Mouse (Mus musculus) kidney, embryonic 14.5 days (tissue): ENCODE data around the gene Akt1s1. TPM values are rescaled to one million over a fixed set of nuclear protein-coding genes. Genes with fewer than 3 reads are reported as not detected.
A peak's percentile ranks its signal among the peaks of the same experiment; 100 is the strongest.

ENCODE experiments used
- ATAC-seq: fragments of 200-750 bp; cut with Nextera tagmentation; 2 replicates; pipeline ENCODE4 v1.8.0; 2017; ENCODE audit warnings: moderate number of reproducible peaks, mild to moderate bottlenecking, moderate TSS enrichment, moderate library complexity; ENCODE audit not compliant: low FRiP score, low TSS enrichment
- H3K27ac ChIP-seq: fragments of 300-500 bp; sonication (generic); 2 replicates; pipeline ENCODE4 v1.5.1; 2014; ENCODE audit warnings: low read depth, mild to moderate bottlenecking, low read length, moderate library complexity, mixed read lengths
- H3K27me3 ChIP-seq: fragments of 300-500 bp; sonication (generic); 2 replicates; pipeline ENCODE4 v1.6.1; 2014; ENCODE audit warnings: mild to moderate bottlenecking, low read length; ENCODE audit not compliant: control insufficient read depth, insufficient read depth
- H3K36me3 ChIP-seq: fragments of 300-500 bp; sonication (generic); 2 replicates; pipeline ENCODE4 v1.6.1; 2014; ENCODE audit warnings: low read length, mixed read lengths; ENCODE audit not compliant: control insufficient read depth, insufficient read depth
- H3K4me1 ChIP-seq: fragments of 300-500 bp; sonication (generic); 2 replicates; pipeline ENCODE4 v1.6.1; 2014; ENCODE audit warnings: low read length, mixed read lengths; ENCODE audit not compliant: control insufficient read depth, insufficient read depth
- H3K4me2 ChIP-seq: fragments of 300-500 bp; sonication (generic); replicated peaks from 2 replicates; pipeline ENCODE4 v1.6.1; 2014; ENCODE audit warnings: low read depth, mild to moderate bottlenecking, low read length
- H3K4me3 ChIP-seq: fragments of 300-500 bp; sonication (generic); 2 replicates; pipeline ENCODE4 v1.5.1; 2014; ENCODE audit warnings: mild to moderate bottlenecking, low read length
- H3K9ac ChIP-seq: fragments of 300-500 bp; sonication (generic); 2 replicates; pipeline ENCODE4 v1.6.1; 2014; ENCODE audit warnings: low read depth, mild to moderate bottlenecking, low read length, moderate library complexity
- H3K9me3 ChIP-seq: fragments of 300-500 bp; sonication (generic); 2 replicates; pipeline ENCODE4 v1.6.1; 2016; ENCODE audit warnings: low read length; ENCODE audit not compliant: control insufficient read depth
- WGBS: fragments of 180-500 bp; shearing (Covaris S2); extraction: QIAGEN DNeasy Blood & Tissue Kit; methylation state at CpG from one replicate; pipeline ENCODE4 v1.1.7; 2014; 5-methylcytosine and 5-hydroxymethylcytosine counted together
- polyA plus RNA-seq: library from polyadenylated mRNA; unstranded; fragments of >200 nt; fragmentation: Nextera tagmentation; extraction: Ambion mirVana; gene quantifications from 2 replicates; pipeline ENCODE4 v1.2.1, GENCODE M21; 2014

The Akt1s1 gene
- polyA plus RNA-seq, 1 experiment from 2014 or later: 51.4 TPM

DNA sequence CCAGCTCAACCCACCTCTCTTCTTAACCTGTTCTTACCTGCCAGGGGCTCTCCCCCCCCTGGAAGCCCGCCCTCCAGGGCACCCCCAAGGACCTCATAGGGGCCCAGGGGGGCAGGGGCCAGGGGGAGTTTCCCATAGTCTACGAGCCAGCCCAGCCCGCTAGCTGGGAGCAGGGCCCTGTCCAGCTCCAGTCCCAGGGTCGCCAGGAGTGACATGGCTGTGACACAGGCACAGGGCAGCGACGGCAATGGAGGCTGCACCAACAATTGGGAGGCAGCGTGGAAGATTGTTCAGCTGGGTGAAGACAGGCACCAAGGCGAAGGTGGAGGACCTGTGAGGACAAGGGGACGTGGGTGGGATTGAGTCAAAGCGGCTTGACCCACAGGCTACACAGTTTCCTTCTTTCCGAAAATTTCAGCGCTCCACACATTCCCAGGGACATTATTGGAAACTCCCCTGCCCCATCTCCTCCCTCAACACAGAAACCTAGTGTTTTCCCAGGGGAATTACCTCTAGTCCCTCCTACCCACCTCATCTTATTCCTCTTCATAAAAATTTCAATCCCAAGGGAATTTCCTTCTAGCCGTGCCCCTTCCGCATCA is 33.7 kb upstream of the Akt1s1 start:
- Histone ChIP-seq H3K4me1 (peaks cover 20% of the 10 kb centered on the region), H3K9me3 (no peaks in the 10 kb centered on the region), H3K36me3 (peaks cover 11% of the 10 kb centered on the region; the same call in 1 of the 2 replicates), H3K27ac (peak overlapping the region; percentile 99; the same call in 1 of the 2 replicates), H3K9ac (peak overlapping the region; percentile 98; the same call in 1 of the 2 replicates), H3K4me3 (peak overlapping the region; percentile 87), H3K4me2 (peak overlapping the region; percentile 67), H3K27me3 (no peaks in the 10 kb centered on the region)
- 0 out of 2 replicates have a peak, but pooled peaks have one; percentile 0 for ATAC-seq
- WGBS: 35% methylated on average over 14 of the region's 14 CpGs

DNA sequence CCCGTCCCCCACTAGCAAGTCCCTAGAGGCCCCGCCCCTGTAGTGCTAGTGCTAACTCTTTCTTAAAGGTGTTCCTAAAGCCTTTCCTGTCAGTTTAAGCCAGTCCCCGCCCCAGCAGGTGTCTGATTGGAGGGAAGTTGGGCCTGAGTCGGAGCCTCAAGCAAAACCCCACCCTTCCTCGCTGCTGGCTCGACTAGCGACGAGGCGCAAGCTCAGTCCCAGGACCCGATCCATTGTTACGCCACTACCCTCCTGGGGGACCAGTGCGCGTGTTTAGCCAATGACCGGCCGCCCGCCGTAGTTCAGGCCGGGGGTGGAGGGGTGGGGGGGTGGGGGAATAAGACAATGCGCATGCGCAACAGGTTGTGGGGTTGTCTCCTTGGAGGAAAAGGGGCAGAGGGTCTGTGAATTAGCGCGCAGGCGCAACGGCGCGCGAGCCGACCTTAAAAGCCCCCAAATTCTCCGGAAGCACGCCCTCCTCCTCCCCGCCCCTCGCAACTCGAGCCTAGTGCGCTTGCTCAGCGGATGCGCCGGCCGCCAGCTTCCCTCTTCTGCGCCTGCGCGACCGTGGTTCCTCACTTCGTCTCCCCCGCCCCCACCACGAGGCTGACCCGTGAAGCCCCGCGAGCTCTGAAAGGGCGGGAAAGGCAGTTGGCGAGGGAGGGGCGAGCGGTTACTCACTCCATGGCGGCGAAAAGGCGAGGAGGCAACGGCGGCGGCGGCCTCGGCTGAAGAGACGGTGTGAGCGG is 32.9 kb upstream of the Akt1s1 start, which contains the start of the genes Nup62 and Il4i1:
Gene Nup62 (plus strand): TSS at position 368 of the 749 bp plus-strand sequence.
Gene Il4i1 (plus strand): TSS at position 667 of the 749 bp plus-strand sequence.
- Histone ChIP-seq H3K4me1 (peaks cover 23% of the 10 kb centered on the region), H3K27me3 (no peaks in the 10 kb centered on the region), H3K4me3 (peak within 1 kb of the TSS; percentile 87), H3K36me3 (peaks cover 11% of the 10 kb centered on the region; the same call in 1 of the 2 replicates), H3K9me3 (no peaks in the 10 kb centered on the region), H3K9ac (peak within 1 kb of the TSS; percentile 98), H3K27ac (peak within 1 kb of the TSS; percentile 99), H3K4me2 (peak within 1 kb of the TSS; percentile 67)
- 1% methylated on average over 62 of the region's 62 CpGs for WGBS
- peak; percentile 96 for ATAC-seq

DNA sequence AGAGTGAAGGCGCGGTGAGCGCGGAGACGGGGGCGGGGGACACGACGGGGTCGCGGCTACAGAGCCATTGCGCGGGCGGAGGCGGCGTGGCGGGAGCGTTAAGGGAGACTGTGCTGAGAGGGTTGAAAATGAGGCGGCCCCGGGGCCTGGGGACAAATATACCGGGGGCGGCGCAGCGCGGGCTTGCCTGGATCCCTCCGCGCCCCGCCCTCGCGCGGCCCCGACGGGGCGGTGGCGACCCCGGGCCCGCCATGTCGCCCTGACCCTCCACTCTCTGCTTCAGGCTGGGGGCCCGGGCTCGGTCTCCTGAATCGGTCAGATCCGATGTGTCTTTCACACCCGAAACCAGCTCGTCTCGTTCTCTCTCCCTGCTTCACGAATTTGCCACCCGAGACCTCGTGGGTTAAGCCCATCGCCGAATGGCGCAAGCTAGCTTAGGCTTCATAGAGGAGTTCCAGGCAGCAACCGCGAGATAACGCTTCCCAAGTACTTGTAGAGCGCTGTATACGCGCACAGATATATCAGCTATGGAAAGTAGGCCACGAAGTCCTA is 32.2 kb upstream of the Akt1s1 start, which contains the start of gene Atf5:
Gene Atf5 (minus strand): TSS at position 189 of the 552 bp plus-strand sequence.
- peak; percentile 32 for ATAC-seq
- Histone ChIP-seq H3K9ac (peak within 1 kb of the TSS; percentile 98), H3K36me3 (peaks cover 7% of the 10 kb centered on the region; the same call in 1 of the 2 replicates), H3K9me3 (no peaks in the 10 kb centered on the region), H3K4me1 (peaks cover 28% of the 10 kb centered on the region), H3K4me3 (peak within 1 kb of the TSS; percentile 87), H3K27me3 (no peaks in the 10 kb centered on the region), H3K27ac (peak within 1 kb of the TSS; percentile 99), H3K4me2 (peak within 1 kb of the TSS; percentile 67)
- under 1% methylated on average over 41 of the region's 57 CpGs for WGBS

DNA sequence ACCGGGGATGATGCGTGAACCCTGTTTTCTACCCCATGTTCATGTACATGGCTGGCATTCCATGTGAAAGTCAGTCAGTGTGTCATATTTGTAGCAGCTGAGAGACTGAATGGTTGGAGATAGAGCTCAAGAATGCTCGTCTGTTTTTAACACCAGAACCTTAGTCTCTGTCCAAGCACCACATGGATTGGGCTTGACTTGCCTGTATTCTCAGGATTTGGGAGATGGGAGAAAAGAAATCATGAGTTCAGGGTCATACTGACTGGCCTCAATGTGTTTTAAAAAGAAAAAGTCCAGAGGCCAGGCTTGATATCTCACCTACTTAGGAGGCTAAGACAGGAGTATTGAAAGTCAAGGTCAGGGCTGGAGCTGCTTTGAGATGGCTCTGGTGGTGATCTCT is 31.4 kb upstream of the Akt1s1 start:
- Histone ChIP-seq H3K4me3 (peak overlapping the region; percentile 87), H3K27ac (no peak overlapping the region), H3K4me2 (peak overlapping the region; percentile 67), H3K9me3 (no peaks in the 10 kb centered on the region), H3K27me3 (no peaks in the 10 kb centered on the region), H3K4me1 (peaks cover 28% of the 10 kb centered on the region), H3K36me3 (peaks cover 7% of the 10 kb centered on the region; the same call in 1 of the 2 replicates), H3K9ac (peak overlapping the region; percentile 98)
- WGBS: 31% methylated on average over 3 of the region's 3 CpGs
- no peak for ATAC-seq

DNA sequence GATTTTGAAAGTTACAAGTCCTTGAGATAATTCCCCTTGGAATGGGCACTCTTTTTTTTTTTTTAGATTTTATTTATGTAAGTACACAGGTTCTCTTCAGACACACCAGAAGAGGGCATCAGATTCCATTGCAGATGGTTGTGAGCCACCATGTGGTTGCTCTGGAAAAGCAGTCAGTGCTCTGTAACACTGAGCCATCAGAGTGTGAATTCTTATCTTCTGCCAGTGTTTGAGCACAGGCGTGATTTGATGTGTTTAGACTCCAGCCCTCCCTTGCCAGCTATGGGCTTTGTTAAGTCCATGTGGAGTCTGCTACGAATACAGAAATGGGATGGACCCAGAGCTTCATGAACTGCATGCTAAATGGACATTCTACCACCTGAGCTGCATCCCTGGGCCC is 30.6 kb upstream of the Akt1s1 start:
- no peaks in the 10 kb centered on the region for H3K27me3 ChIP-seq
- H3K4me2 ChIP-seq: peak overlapping the region; percentile 67

DNA sequence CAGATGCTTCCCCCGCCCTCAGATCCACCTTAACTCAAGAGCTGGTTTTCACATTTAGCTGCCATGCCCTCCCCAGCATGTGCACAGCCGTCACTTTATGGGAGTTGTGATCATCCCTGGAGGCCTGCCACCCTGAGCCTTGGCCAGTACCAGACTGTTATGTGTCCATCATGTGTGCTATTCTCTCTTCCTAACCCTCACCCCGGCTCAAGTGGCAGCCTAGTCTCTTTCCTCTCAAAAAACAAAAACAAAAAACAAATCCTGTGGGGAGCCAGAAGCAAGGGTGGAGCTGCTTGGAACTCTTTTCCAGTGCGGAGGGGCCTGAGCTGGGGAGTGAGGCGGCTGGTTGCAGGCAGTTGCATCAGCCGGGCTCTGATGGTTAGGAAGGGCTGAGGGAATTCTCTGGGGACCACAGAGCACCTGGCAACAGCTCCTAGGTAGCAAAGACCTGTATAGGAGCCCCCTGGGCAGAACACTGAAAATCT is 30.0 kb upstream of the Akt1s1 start:
- Histone ChIP-seq H3K27me3 (no peaks in the 10 kb centered on the region), H3K27ac (no peak overlapping the region), H3K4me1 (peaks cover 30% of the 10 kb centered on the region), H3K9ac (peak overlapping the region; percentile 56), H3K9me3 (no peaks in the 10 kb centered on the region), H3K36me3 (peaks cover 9% of the 10 kb centered on the region; the same call in 1 of the 2 replicates), H3K4me3 (peak overlapping the region; percentile 87), H3K4me2 (peak overlapping the region; percentile 67)
- WGBS: 45% methylated on average over 6 of the region's 6 CpGs
- ATAC-seq: no peak

More for the DNA sequence above, 30.6 kb upstream of the Akt1s1 start:
- H3K27ac ChIP-seq: no peak overlapping the region
- H3K9me3 ChIP-seq: no peaks in the 10 kb centered on the region
- ATAC-seq: no peak
- H3K4me1 ChIP-seq: peaks cover 28% of the 10 kb centered on the region
- H3K36me3 ChIP-seq: peaks cover 7% of the 10 kb centered on the region; the same call in 1 of the 2 replicates
- H3K9ac ChIP-seq: peak overlapping the region; percentile 98; the same call in 1 of the 2 replicates
- WGBS: 40% methylated on average over 2 of the region's 2 CpGs
- peak overlapping the region; percentile 87 for H3K4me3 ChIP-seq

DNA sequence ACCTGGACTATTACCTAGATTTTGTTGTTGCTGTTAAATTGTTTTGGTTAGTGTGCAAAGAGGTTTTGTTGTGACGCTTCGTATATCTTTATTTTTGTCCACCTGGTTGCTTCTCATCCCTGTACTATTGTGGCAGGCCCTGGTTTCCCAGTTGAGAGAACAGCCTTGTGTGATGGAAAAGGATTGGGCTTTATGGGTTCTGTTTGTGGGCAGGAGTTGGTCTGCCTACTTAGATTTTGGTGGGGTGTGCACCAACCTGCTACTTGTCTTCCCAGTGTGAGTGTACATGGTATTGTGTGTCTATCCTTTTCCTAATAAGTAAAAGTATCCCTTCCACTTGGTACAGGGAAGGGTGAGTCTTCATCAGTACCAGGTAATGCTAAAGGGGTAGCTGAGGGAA is 29.4 kb upstream of the Akt1s1 start:
- H3K4me2 ChIP-seq: peak overlapping the region; percentile 67; the same call in 1 of the 2 replicates
- ATAC-seq: no peak
- H3K36me3 ChIP-seq: peaks cover 3% of the 10 kb centered on the region; the same call in 1 of the 2 replicates
- H3K4me1 ChIP-seq: peaks cover 33% of the 10 kb centered on the region
- peak overlapping the region; percentile 56; the same call in 1 of the 2 replicates for H3K9ac ChIP-seq
- H3K27me3 ChIP-seq: no peaks in the 10 kb centered on the region
- no peaks in the 10 kb centered on the region for H3K9me3 ChIP-seq
- WGBS: 89% methylated on average over 2 of the region's 2 CpGs
- peak overlapping the region; percentile 87; the same call in 1 of the 2 replicates for H3K4me3 ChIP-seq
- no peak overlapping the region for H3K27ac ChIP-seq

DNA sequence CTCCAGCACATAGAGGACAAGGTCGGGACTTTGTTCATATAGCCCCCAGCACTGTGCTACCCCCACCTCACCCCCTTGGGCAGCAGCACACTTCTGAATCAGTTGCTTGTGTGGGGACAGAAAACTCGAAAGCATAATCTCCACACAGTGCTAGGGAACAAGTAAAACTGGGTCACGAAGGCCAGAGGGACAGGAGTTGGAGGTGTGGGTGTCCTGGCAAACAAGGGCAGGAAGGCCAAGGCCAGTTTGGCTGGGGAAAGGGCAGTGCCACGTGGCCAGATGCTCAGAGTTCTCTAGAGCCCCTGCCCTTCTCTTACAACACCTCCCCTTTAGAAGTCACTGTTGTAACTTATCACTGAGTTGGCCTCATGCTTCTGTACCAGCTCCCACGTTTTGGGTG is 28.9 kb upstream of the Akt1s1 start:
- Histone ChIP-seq H3K9ac (no peak overlapping the region), H3K4me3 (no peak overlapping the region), H3K36me3 (peaks cover 3% of the 10 kb centered on the region; the same call in 1 of the 2 replicates), H3K4me2 (no peak overlapping the region), H3K27ac (no peak overlapping the region), H3K4me1 (peaks cover 33% of the 10 kb centered on the region), H3K27me3 (no peaks in the 10 kb centered on the region), H3K9me3 (no peaks in the 10 kb centered on the region)
- no peak for ATAC-seq
- 48% methylated on average over 5 of the region's 5 CpGs for WGBS
